18 mouse cellular contexts compared by ENCODE assay signal in the genomic region with DNA sequence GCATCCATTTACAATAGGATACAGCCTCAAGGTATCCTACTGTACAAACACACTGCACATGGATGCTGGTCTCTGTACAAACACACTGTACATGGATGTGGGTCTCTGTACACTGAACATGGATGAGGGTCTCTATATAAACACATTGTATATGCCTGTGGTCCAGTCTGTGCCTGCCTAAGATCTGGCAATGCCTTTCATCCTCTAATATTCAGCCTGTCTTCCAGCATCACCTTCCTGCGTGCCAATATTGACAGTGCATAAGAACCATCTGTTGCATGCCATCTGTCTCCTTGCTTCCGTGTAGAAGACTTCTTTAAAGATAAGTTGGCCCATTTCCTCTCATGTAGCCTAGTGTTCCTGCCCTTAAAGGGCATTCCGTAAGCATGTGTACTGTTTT.
A peak's percentile ranks its signal among the peaks of the same experiment; 100 is the strongest.
DNase-seq lines count a peak whose midpoint lies in the region; TF ChIP-seq lines count a peak whose summit lies in the region.
"Had no signal": no experiment of that assay in that cellular context is flagged by ENCODE, and none has a peak within 500 bp of the region (broad histone marks: within the 10 kb centered on the region; RNA-seq: fewer than 3 reads in every experiment).

No protein-coding gene starts in this region.

- peak; percentile 33 to 36 for DNase-seq in layer of hippocampus, adult 2 months (ENCODE audit: low spot score in 2 of 2)
- no peak for DNase-seq in layer of hippocampus, postnatal 10 days (ENCODE audit: low spot score in 2 of 2)
- DNase-seq in cerebellum, adult 11-12 months = peak; percentile 83
- DNase-seq in cerebellum, postnatal 10 days = peak; percentile 61 to 69
- peak; percentile 35 for DNase-seq in layer of hippocampus, adult 9-11 months
- DNase-seq in gastrocnemius, adult 18-20 months (ENCODE audit: low spot score) = no peak
- DNase-seq in left cerebral cortex, postnatal 4 days = no peak
- DNase-seq: adrenal gland, postnatal 36 days; kidney, adult 9 months; kidney, postnatal 36 days; liver, embryonic 13.5 days; right cerebral cortex, postnatal 14 days; thymus, adult 2 months had no signal

- intact Hi-C loops in left cerebral cortex, postnatal 4 days (cut with DNase I) = no loop called here

- no peak overlapping the region for H3K4me3 ChIP-seq in layer of hippocampus, adult 2 months
- H3K4me3 ChIP-seq: embryonic facial prominence, embryonic 12.5 days; left cerebral cortex, adult 2 months; liver, embryonic 13.5 days; megakaryocyte, embryonic 14.5 days; neural tube, embryonic 13.5 days; stomach, embryonic 15.5 days had no signal

- no peak for TF ChIP-seq CTCF in layer of hippocampus, adult 2 months (conservative IDR thresholded peaks at IDR 0.05)

- no peak overlapping the region for H3K27ac ChIP-seq in layer of hippocampus, adult 2 months
- H3K27ac ChIP-seq: embryonic facial prominence, embryonic 12.5 days; left cerebral cortex, adult 2 months; liver, embryonic 13.5 days; neural tube, embryonic 13.5 days; stomach, embryonic 15.5 days had no signal

Comparison
In these comparisons a context has a peak if more than half of its experiments do, and no peak if none do; other contexts are left out.
1. DNase-seq: peak in layer of hippocampus, adult 2 months (2 of 2), cerebellum, adult 11-12 months (single experiment), cerebellum, postnatal 10 days (2 of 2) and layer of hippocampus, adult 9-11 months (single experiment); none in layer of hippocampus, postnatal 10 days (0 of 2), gastrocnemius, adult 18-20 months (single experiment) and left cerebral cortex, postnatal 4 days (single experiment).